Mouse (Mus musculus): ENCODE results near the gene Rab38.

GRCm38 (mm10) chr7:88427484-88427883 lies 2.6 kb upstream of the Rab38 start:
- TF ChIP-seq CTCF (IDR thresholded peaks at IDR 0.05; ENCODE audit: borderline replicate concordance, insufficient read depth, low read depth, low read length) (no peak), POLR2A (IDR thresholded peaks at IDR 0.05; ENCODE audit: borderline replicate concordance, insufficient read depth, low read length) (no peak)
